Mouse (Mus musculus) heart, adult 2 months (tissue): ENCODE results near the gene Ammecr1.

Experiments used
- CTCF ChIP-seq: fragments of 200-600 bp; IDR thresholded peaks from 2 replicates; pipeline ENCODE4 v1.8.1; 2022; ENCODE audit warnings: antibody characterized with exemption, mild to moderate bottlenecking, moderate library complexity
- EP300 ChIP-seq: fragments of 200-500 bp; IDR thresholded peaks from 2 replicates; pipeline ENCODE4 v1.6.1; 2011; ENCODE audit warnings: low read depth, low read length, control low read depth; ENCODE audit not compliant: insufficient read depth
- POLR2A ChIP-seq: fragments of 200-500 bp; IDR thresholded peaks from 2 replicates; pipeline ENCODE4 v1.6.1; 2011; ENCODE audit warnings: mild to moderate bottlenecking, low read depth, low read length, control low read depth; ENCODE audit not compliant: insufficient read depth

GRCm38 (mm10) chrX:142984170-142984569 is 17.6 kb upstream of the Ammecr1 start:
- TF ChIP-seq EP300 (no peak), CTCF (no peak), POLR2A (no peak)
